Mouse (Mus musculus) v-Abl transformed pro-B cells (cell line): ENCODE results near the gene Tbx21.

Experiments
- in situ Hi-C, 2 experiments: fragments of 400-800 bp; cut with MboI; formaldehyde crosslinking; loops; one replicate each; pipeline ENCODE4 v1.15.1; 2025; ENCODE audit not compliant: unreplicated experiment in 2 of 2

Gene Tbx21

DNA sequence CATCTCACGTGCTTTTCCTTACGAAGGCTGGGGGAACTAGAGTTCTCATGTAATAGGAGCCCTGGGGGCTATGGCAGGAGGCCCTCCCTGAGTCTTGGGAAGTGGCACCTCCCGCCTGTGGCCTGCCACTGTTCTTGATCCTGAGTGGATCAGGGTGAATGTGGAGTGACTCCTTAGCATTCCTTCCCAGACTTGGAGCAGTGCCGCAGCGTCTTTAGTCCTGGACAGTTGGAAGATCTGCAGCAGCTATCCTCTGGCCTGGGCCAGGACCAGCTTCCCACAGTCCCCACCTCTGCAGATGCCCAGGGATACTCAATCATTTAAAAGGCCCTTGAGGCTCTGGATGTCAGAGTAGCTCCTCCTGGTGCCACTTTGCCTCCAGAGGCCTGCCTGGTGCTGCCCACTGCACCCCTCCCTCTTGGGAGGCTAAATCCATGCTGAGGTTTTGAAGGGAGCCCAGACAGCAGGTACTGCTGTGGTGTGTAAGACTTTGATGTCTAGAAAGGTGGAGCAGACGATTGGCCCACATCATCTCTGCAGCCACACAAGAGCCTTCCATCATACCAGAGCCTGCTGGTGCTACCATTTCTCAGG lies 65.5 kb downstream of the Tbx21 start:
- in situ Hi-C loops = loop anchor here in 1 of 2 experiments (10.0 to 25.0 kb wide), 2 partner anchors 275 to 762 kb away; partner anchors contain the start of genes Hoxb6, Hoxb7, Hoxb8 and Snx11

DNA sequence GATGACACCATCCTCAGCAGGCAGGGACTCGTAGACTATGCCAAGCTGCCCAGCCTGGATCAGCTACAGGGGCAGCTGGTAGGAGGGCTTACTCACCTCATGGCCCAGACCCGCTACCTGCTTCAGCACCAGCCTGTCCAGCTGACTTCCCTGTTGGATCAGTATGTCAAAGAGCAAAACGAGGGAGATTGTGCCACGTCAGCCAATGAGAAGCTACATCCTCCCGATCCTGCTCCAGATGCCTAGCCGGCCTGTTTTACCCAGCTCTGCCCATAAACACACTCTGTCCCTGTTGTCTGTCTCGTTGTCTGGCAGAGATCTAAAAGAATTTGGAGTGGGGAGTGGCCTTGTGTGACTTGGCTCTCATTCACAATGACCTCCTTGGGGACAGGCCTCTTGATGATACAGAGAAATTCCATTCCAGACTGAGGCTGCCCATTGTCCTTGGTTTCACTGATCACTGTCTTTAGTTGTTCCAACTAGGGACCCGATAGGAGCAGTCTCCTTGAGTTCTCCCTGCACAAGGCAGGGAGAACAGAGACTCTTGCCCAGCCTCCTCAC lies 67.0 kb downstream of the Tbx21 start:
- in situ Hi-C loops = loop anchor here in 1 of 2 experiments (10.0 kb wide), 1 partner anchor 273 kb away; the partner anchor contains the start of gene Snx11
